Mouse (Mus musculus): Measurements from ENCODE around the gene Cenpm. TPM values are rescaled to one million over a fixed set of nuclear protein-coding genes. Genes with fewer than 3 reads are reported as not detected.

Gene Cenpm
- polyA plus RNA-seq, 1 experiment from 2014 or later = 51.6 TPM

DNA sequence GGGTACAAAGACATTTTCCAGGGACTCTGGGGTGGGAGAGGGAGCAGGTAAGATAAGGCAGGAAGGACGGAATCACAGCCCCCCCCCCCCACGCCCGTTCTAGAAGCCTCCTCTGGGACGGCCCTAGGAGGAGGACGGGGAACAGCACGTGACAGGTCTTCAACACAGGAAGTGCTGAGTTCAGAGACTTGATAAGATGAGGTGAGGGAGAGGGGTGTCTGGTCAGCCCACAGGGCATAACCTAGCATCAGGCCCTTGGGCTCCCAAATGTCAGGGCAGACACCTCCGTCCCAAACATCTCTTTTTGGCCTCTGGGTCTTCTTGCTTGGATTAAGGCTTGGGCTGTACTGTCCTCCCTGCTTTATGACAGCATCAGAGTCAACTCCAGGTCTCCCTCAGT lies 21.3 kb downstream of the Cenpm start:
- ATAC-seq (ENCODE audit: insufficient read depth, low FRiP score) = no peak
- 34% methylated on average over 7 of the region's 7 CpGs for WGBS
- peaks cover 11% of the 10 kb centered on the region for H3K27me3 ChIP-seq (ENCODE audit: control insufficient read depth, insufficient read depth, low read length)
- H3K4me1 ChIP-seq (ENCODE audit: control insufficient read depth, insufficient read depth, low read length) = peaks cover 10% of the 10 kb centered on the region
- no peak overlapping the region for H3K4me2 ChIP-seq (ENCODE audit: low read depth, low read length)
- no peak overlapping the region for H3K9ac ChIP-seq (ENCODE audit: low read length)
- no peak overlapping the region for H3K4me3 ChIP-seq (replicated peaks; ENCODE audit: low read length)
- H3K36me3 ChIP-seq (ENCODE audit: control insufficient read depth, insufficient read depth, low read length) = no peaks in the 10 kb centered on the region
- H3K27ac ChIP-seq (ENCODE audit: low read length) = no peak overlapping the region
- H3K9me3 ChIP-seq (replicated peaks; ENCODE audit: control insufficient read depth, low read length) = no peaks in the 10 kb centered on the region

DNA sequence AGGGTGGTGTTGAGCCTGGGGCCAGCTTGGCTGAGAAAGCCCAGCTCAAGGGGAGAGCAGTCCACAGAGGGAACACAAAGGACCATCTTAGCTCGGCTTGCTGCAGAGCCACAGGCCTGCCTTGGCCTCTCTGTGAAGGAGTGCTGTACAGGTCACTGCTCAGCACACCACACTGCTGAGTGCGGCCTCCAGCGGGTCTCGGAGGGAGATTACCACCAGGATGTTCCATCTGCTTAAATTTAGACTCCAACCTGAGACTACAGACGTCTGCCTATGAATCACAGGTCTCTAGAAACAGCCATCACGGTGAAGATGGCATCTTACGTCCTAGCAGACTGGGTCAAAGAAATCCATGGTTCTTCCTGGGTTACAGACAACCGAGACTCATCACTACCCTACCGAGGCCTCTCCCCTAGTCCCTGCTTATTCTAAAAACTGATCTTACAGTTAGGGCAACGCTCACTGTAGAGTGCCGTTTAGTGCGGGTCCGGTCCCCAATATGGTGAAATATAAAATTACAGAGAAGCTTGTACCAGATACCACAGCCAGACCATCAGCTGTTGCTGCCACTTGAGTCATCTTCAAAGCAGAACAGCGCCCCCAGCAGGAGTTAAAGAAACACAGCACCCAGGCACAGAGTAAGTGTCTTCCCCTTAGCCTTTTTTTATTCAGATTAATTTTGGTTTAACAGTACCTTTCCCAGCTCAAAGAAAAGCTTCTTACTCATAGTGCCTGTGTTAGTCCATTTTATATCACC lies 23.3 kb downstream of the Cenpm start:
- Histone ChIP-seq H3K27me3 (ENCODE audit: control insufficient read depth, insufficient read depth, low read length) (peaks cover 22% of the 10 kb centered on the region), H3K9ac (ENCODE audit: low read length) (no peak overlapping the region), H3K4me2 (ENCODE audit: low read depth, low read length) (no peak overlapping the region), H3K4me1 (ENCODE audit: control insufficient read depth, insufficient read depth, low read length) (peaks cover 10% of the 10 kb centered on the region), H3K27ac (ENCODE audit: low read length) (no peak overlapping the region), H3K9me3 (replicated peaks; ENCODE audit: control insufficient read depth, low read length) (no peaks in the 10 kb centered on the region), H3K36me3 (ENCODE audit: control insufficient read depth, insufficient read depth, low read length) (no peaks in the 10 kb centered on the region), H3K4me3 (replicated peaks; ENCODE audit: low read length) (no peak overlapping the region)
- ATAC-seq (ENCODE audit: insufficient read depth, low FRiP score) = no peak
- WGBS = 69% methylated on average over 14 of the region's 14 CpGs

DNA sequence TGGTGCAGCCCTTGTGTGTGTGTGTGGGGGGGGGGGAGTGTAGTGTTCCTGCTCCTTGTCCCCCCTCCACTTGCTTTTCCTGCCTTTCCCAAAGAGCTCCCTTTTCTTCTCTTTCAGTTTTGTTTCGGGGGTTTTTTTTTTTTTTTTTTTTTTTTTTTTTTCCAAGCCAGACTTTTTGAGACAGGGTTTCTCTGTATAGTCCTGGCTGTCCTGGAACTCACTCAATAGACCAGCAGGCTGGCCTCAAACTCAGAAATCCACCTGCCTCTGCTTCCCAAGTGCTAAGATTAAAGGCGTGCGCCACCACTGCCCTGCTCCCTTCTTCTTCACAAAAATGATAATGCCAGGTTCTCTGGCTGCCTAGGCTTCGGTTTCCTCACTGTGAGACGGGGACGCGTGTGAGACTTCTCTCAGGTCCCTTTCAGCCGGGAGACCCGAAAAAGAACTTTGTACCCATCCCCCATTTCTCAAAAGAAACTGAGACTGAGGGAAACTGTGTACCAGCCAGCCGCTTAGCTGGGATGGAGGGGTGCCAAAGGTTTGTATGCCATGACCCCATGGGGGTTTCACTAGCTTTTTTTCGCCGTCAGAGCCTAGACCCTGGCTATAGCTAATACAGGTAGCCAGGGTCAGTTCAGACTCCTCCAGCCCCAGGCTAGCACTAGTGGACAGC lies 24.4 kb downstream of the Cenpm start:
- Histone ChIP-seq H3K4me3 (replicated peaks; ENCODE audit: low read length) (no peak overlapping the region), H3K9ac (ENCODE audit: low read length) (no peak overlapping the region), H3K9me3 (replicated peaks; ENCODE audit: control insufficient read depth, low read length) (no peaks in the 10 kb centered on the region), H3K4me1 (ENCODE audit: control insufficient read depth, insufficient read depth, low read length) (peaks cover 10% of the 10 kb centered on the region), H3K36me3 (ENCODE audit: control insufficient read depth, insufficient read depth, low read length) (no peaks in the 10 kb centered on the region), H3K27ac (ENCODE audit: low read length) (no peak overlapping the region), H3K4me2 (ENCODE audit: low read depth, low read length) (no peak overlapping the region), H3K27me3 (ENCODE audit: control insufficient read depth, insufficient read depth, low read length) (peaks cover 34% of the 10 kb centered on the region)
- WGBS = 81% methylated on average over 11 of the region's 12 CpGs
- no peak for ATAC-seq (ENCODE audit: insufficient read depth, low FRiP score)

DNA sequence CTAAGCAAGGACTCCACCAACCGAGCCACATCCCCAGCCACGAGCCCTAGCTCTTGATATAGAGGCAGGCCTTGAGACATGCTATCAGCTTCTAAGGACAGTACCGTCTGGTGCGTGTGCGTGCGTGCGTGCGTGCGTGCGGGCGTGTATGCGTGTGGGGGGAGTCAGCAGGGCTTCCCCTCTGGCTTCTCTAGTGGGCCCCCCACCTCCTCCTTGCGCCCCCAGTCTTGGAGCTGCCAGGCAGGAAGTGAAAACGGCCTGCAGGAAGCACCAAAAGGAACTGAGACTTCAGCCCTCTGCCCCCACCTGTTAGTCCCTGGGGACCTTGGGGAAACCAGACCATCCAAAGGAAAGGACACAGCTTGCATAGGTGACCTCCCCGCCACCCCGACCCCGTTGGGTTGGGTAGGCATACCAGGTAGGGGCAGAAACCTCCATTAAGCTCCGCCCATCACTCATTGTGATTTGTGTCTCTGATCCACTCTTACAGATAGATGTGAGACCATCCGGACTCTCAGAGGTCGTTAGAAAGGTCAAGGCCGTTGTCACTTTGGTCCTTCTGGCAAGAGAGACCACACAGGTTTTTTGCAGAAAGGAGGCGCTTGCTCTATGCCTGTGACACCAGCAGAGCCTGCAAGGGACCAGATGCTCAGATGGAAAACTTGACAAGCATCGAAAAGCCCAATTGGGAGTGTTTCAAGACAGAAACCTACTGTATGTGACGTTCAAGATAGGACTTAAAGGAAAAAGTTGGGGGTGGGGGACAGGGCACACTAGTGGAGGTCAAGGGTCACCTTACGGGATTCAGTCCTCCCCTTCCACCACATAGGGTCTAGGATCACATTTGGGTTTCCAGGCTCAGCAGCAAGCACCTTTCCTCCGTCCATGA lies 25.5 kb downstream of the Cenpm start:
- no peak for ATAC-seq (ENCODE audit: insufficient read depth, low FRiP score)

DNA sequence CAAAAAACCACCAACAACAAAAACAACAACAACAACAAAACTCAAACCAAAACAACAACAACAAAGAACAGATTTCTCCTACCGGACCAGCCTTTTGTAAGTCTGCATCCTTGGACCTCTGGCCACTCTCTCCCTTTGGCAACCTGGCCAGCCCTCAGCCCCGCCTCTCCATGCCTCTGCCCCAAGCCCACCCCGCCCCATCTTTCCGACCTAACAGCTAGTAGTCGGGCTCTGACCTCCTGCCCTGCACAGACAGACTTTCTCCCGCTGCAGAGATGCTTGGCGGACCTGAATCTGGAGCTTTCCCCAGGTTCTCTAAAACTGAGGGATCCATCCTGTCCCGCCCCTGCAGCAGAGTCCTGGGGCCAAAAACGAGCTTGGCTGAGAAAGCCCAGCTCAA lies 26.6 kb downstream of the Cenpm start:
- ATAC-seq (ENCODE audit: insufficient read depth, low FRiP score) = no peak
- Histone ChIP-seq H3K27ac (ENCODE audit: low read length) (no peak overlapping the region), H3K36me3 (ENCODE audit: control insufficient read depth, insufficient read depth, low read length) (no peaks in the 10 kb centered on the region), H3K27me3 (ENCODE audit: control insufficient read depth, insufficient read depth, low read length) (peaks cover 43% of the 10 kb centered on the region), H3K4me1 (ENCODE audit: control insufficient read depth, insufficient read depth, low read length) (no peaks in the 10 kb centered on the region), H3K9ac (ENCODE audit: low read length) (no peak overlapping the region), H3K9me3 (replicated peaks; ENCODE audit: control insufficient read depth, low read length) (no peaks in the 10 kb centered on the region), H3K4me3 (replicated peaks; ENCODE audit: low read length) (no peak overlapping the region), H3K4me2 (ENCODE audit: low read depth, low read length) (no peak overlapping the region)
- WGBS = 34% methylated on average over 9 of the region's 9 CpGs

More for the DNA sequence above, 25.5 kb downstream of the Cenpm start:
- Histone ChIP-seq H3K9ac (ENCODE audit: low read length) (no peak overlapping the region), H3K4me2 (ENCODE audit: low read depth, low read length) (no peak overlapping the region), H3K27ac (ENCODE audit: low read length) (no peak overlapping the region), H3K9me3 (replicated peaks; ENCODE audit: control insufficient read depth, low read length) (no peaks in the 10 kb centered on the region), H3K4me1 (ENCODE audit: control insufficient read depth, insufficient read depth, low read length) (0 out of 2 replicates have a peak, but pooled peaks cover 5% of the 10 kb centered on the region), H3K4me3 (replicated peaks; ENCODE audit: low read length) (no peak overlapping the region), H3K36me3 (ENCODE audit: control insufficient read depth, insufficient read depth, low read length) (no peaks in the 10 kb centered on the region), H3K27me3 (ENCODE audit: control insufficient read depth, insufficient read depth, low read length) (peaks cover 33% of the 10 kb centered on the region)
- 71% methylated on average over 26 of the region's 26 CpGs for WGBS

DNA sequence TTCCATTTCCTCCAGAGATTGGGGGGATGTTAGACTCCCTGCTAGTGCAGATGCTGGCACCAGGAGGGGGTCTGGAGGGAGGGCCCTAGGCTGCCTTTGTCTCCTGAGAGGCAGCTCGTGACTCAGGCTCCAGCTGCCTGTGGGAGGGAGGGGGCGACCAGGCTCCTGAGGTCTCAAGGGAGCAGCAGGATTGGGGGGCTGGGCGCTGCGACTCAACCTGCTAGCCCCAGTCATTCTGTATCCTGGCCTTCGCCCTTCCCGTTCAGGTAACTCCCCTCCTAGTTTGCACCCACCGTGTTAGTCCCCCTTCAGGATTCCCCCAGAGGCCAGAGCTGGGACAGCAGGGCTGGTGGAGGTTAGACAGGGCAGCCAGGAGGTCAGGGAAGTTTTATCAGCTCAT lies 27.5 kb downstream of the Cenpm start:
- H3K27ac ChIP-seq (ENCODE audit: low read length) = no peak overlapping the region
- no peaks in the 10 kb centered on the region for H3K9me3 ChIP-seq (replicated peaks; ENCODE audit: control insufficient read depth, low read length)
- H3K4me2 ChIP-seq (ENCODE audit: low read depth, low read length) = no peak overlapping the region
- peaks cover 3% of the 10 kb centered on the region; the same call in 1 of the 2 replicates for H3K4me1 ChIP-seq (ENCODE audit: control insufficient read depth, insufficient read depth, low read length)
- ATAC-seq (ENCODE audit: insufficient read depth, low FRiP score) = no peak
- peaks cover 52% of the 10 kb centered on the region for H3K27me3 ChIP-seq (ENCODE audit: control insufficient read depth, insufficient read depth, low read length)
- H3K9ac ChIP-seq (ENCODE audit: low read length) = no peak overlapping the region
- no peaks in the 10 kb centered on the region for H3K36me3 ChIP-seq (ENCODE audit: control insufficient read depth, insufficient read depth, low read length)
- no peak overlapping the region for H3K4me3 ChIP-seq (replicated peaks; ENCODE audit: low read length)
- WGBS = 18% methylated on average over 7 of the region's 7 CpGs

DNA sequence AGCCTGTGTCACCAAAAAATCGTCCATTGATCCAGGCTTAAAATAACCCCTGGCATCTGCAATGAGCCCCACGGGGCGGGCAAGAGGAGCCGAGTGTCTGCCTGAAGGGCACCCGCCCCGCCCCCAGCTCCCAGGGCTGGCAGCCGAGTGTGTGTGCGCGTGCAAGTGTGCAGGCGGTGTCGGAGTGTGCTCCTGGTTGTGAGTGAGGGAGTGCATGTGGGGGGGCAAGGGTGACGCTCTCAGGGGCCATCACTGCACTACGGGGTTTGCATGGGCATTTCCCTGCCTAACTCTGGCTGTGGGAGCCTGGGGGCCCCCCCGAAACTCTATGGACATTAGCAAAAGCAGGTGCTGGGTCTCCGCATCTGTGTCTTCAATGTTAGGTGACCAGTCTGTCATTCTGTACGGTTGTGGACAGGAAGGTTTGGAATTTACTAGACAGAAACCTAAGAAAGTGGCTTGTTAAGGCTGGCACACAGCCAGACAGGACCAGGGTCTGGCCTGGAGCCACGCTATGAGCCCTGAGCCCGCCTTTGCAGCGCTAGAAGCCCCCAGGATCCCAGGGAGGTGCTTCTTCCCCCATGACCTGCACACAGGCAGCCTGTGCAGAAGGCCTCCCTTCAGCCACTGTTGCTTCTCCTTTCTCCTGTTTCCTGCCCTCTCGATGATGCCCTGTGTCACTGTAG lies 28.3 kb downstream of the Cenpm start:
- no peak for ATAC-seq (ENCODE audit: insufficient read depth, low FRiP score)
- Histone ChIP-seq H3K36me3 (ENCODE audit: control insufficient read depth, insufficient read depth, low read length) (no peaks in the 10 kb centered on the region), H3K27ac (ENCODE audit: low read length) (no peak overlapping the region), H3K4me3 (replicated peaks; ENCODE audit: low read length) (no peak overlapping the region), H3K4me1 (ENCODE audit: control insufficient read depth, insufficient read depth, low read length) (peaks cover 10% of the 10 kb centered on the region), H3K9ac (ENCODE audit: low read length) (no peak overlapping the region), H3K27me3 (ENCODE audit: control insufficient read depth, insufficient read depth, low read length) (peaks cover 60% of the 10 kb centered on the region), H3K4me2 (ENCODE audit: low read depth, low read length) (no peak overlapping the region), H3K9me3 (replicated peaks; ENCODE audit: control insufficient read depth, low read length) (no peaks in the 10 kb centered on the region)
- WGBS = 53% methylated on average over 20 of the region's 20 CpGs

DNA sequence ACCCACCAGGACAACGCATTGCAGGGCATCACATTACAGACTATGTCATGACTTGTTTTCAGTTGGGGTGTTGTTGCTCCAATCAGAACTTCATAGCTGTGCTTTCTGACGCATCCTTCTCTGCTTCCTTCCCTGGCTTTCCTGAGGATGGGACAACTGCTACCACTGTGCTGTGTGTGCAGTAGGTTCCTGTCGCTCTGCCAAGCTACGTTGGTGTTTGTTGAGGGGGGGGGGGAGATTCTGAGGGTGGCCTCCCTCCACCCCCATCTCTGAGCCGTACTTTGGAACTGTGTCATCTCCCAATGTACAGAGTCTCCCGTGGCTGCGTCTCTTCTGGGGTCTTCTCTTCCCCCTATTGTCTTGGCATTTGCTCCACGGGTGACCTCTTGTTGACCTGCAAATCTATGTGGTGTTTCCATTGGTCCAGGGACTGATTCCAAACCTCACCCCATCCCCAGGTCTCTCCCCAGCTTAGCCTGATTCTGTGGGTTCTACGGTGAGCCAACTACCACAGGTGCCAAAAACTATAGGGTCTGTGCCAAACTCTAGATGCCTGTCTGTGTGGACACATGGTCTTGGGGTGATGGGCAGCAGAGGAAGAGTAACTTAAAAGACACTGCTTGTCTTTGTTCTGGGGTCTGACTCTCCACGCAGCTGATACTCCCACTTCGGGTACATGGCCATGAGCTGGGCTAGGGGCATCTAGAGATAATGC lies 29.1 kb downstream of the Cenpm start:
- peaks cover 68% of the 10 kb centered on the region for H3K27me3 ChIP-seq (ENCODE audit: control insufficient read depth, insufficient read depth, low read length)
- no peak for ATAC-seq (ENCODE audit: insufficient read depth, low FRiP score)
- H3K9ac ChIP-seq (ENCODE audit: low read length) = no peak overlapping the region
- H3K4me1 ChIP-seq (ENCODE audit: control insufficient read depth, insufficient read depth, low read length) = peaks cover 10% of the 10 kb centered on the region
- no peak overlapping the region for H3K4me3 ChIP-seq (replicated peaks; ENCODE audit: low read length)
- no peaks in the 10 kb centered on the region for H3K9me3 ChIP-seq (replicated peaks; ENCODE audit: control insufficient read depth, low read length)
- no peak overlapping the region for H3K27ac ChIP-seq (ENCODE audit: low read length)
- no peaks in the 10 kb centered on the region for H3K36me3 ChIP-seq (ENCODE audit: control insufficient read depth, insufficient read depth, low read length)
- WGBS = 35% methylated on average over 11 of the region's 11 CpGs
- H3K4me2 ChIP-seq (ENCODE audit: low read depth, low read length) = no peak overlapping the region
